Mouse (Mus musculus): ENCODE results near the gene Ldb2.

GRCm38 (mm10) chr5:44710132-44710871 is 89.2 kb downstream of the Ldb2 start:
- TF ChIP-seq CTCF (IDR thresholded peaks at IDR 0.05; ENCODE audit: low read depth) (no peak), EP300 (IDR thresholded peaks at IDR 0.05; ENCODE audit: low read depth) (no peak)
